Mouse (Mus musculus) embryonic fibroblast, embryonic 13.5 days (primary cell): ENCODE measurements at regions not wholly inside any gene's neighbourhood (a gene's known extent, or its start where the extent isn't known, plus 50 kb on each side); places are given as distances from the start of the nearest gene placed in this dataset.

Source experiments
- H3K27ac ChIP-seq: 2 replicates; pipeline ENCODE4 v1.5.1; 2012; ENCODE audit warnings: low read length, control low read depth, inconsistent platforms; ENCODE audit not compliant: insufficient read depth
- H3K4me1 ChIP-seq: 2 replicates; pipeline ENCODE4 v1.6.1; 2011; ENCODE audit warnings: low read length; ENCODE audit not compliant: control insufficient read depth, insufficient read depth
- H3K4me3 ChIP-seq: 2 replicates; pipeline ENCODE4 v1.5.1; 2011; ENCODE audit warnings: mild to moderate bottlenecking, control low read depth, low read length; ENCODE audit not compliant: insufficient read depth
- CTCF ChIP-seq: IDR thresholded peaks from 2 replicates; pipeline ENCODE4 v1.5.1; 2011; ENCODE audit warnings: mild to moderate bottlenecking, control low read depth, low read length, moderate library complexity, borderline replicate concordance; ENCODE audit not compliant: insufficient read depth
- POLR2A ChIP-seq: IDR thresholded peaks from 2 replicates; pipeline ENCODE4 v1.6.1; 2011; ENCODE audit warnings: low read depth, mild to moderate bottlenecking, control low read depth, low read length, moderate library complexity

DNA sequence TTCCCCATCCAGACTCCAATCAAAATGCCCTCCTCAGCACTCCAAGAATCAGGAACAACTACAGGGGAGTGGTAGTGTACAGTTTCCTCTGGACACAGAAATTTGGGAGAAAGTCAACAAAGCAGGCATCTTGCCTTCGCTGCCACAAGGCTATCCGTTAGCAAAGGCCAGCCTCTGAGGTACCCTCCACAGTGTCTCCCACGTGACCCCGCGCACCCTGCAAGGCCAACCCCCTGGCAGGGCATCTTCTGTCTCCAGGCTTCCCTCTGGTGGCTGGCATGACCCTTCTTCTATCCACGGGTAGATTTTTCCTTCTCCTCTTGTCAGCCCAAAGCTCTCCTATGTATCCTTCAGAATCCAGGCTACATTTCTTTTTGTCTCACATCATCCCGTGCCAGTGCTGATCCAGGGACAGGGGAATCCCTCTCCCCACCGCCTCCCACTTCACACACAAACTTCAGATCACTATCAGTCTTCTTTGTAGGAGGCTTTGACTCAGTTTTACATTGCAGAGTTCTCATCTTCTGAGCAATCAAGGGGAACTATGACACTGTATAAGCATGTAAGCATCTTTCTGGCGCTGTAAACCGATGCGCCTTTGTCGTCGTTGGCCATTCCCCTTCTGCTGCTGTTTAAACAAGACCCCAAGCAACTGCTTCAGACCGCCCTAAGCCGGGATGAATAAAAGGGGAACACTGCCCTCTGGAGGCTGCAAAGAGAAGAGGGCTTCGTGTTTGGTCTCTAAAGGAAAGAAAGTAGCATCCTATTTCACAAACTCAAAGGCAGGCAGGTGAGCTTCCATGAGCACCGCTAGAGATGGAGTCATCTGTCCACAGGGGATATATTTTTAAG is 226.8 kb upstream of the Stac start:
- no peak overlapping the region for H3K27ac ChIP-seq
- no peaks in the 10 kb centered on the region for H3K4me1 ChIP-seq
- TF ChIP-seq POLR2A = no peak
- TF ChIP-seq CTCF = peak; percentile 40; the same call in 1 of the 2 replicates
- no peak overlapping the region for H3K4me3 ChIP-seq

DNA sequence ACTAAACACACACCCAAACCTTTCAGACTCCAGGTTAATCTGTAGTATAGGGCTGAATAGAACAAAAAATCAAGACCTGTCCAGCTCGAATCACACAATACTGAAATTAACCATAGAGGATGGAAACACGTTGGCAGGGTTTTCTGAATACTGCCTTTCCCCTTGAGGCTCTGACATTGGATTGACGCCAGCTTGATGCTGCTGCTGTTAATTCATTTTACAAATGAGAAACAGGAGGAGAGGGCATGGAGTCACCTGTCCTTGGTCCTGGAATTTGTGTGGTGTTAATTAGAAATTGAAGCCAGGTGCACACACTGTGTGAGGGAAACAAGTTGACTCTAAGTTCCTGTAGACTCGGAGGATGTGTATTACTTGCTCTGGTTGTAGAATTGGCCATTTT is 218.7 kb upstream of the Stac start:
- H3K4me1 ChIP-seq = no peaks in the 10 kb centered on the region
- no peak for TF ChIP-seq POLR2A
- H3K4me3 ChIP-seq = no peak overlapping the region
- no peak overlapping the region for H3K27ac ChIP-seq

DNA sequence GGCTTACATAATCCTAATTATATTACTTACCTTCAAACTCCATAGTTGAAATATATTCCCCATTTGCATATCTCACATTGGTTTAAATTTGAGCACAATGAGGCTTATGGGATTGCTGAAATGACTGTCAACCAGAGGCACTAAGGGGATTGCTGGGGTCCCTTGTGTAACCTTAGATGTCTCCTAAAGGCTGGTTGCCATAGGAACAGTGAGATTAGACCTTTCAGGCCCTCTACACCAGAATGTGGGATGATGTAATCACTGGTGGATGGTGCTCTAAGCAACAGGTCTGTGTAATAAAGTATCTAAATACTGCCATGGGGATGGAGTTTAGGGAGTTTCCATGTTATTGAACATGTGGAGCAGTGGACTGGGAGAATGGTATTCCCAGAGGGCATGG is 210.0 kb upstream of the Stac start:
- Histone ChIP-seq H3K27ac (no peak overlapping the region), H3K4me1 (no peaks in the 10 kb centered on the region), H3K4me3 (no peak overlapping the region)
- no peak for TF ChIP-seq CTCF
- TF ChIP-seq POLR2A = no peak

GRCm38 (mm10) chr9:111897626-111898025 is 207.5 kb upstream of the Stac start:
- no peak for TF ChIP-seq CTCF
- TF ChIP-seq POLR2A = no peak
- no peak overlapping the region for H3K27ac ChIP-seq
- H3K4me3 ChIP-seq = no peak overlapping the region
- H3K4me1 ChIP-seq = no peaks in the 10 kb centered on the region

DNA sequence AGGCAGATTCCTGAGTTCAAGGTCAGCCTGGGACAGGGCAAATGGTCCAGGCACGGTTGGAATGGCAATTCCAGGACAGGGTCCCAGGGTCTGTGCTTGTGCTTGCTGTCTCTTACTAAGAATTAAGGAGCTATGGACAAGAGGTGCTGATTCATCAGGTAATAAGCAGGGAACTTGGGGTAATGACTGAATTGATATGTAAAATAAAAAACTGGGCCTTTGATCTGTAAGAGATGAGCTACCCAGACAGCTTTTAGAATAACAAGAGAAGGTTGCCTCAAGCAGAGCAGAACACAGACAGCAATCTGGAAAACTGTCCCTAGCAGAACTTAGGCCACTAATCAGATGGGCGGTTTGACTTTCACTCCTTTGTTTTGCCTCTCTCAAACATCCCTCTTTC is 189.6 kb upstream of the Stac start:
- Histone ChIP-seq H3K4me1 (no peaks in the 10 kb centered on the region), H3K27ac (no peak overlapping the region), H3K4me3 (no peak overlapping the region)
- TF ChIP-seq CTCF = no peak
- no peak for TF ChIP-seq POLR2A

DNA sequence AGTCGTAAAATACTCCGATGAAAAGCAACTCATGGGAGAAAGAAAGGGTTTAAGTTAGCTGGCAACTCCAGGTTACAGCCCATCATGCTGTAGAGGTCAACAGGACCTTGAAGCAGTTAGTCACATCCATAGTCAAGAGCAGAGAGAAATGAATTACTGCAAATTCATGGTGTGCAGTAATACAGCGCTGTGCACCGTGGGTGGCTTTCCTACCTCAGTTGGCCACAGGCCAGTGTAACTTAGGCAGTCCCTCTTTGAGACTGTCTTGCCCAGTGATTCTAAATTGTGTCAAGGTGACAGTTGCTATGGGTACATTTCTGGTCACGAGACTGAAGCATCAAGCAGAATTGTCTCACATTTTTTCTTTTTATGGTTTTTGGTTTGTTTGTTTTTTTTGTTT is 186.7 kb upstream of the Stac start:
- TF ChIP-seq POLR2A (no peak), CTCF (no peak)
- Histone ChIP-seq H3K27ac (no peak overlapping the region), H3K4me1 (no peaks in the 10 kb centered on the region), H3K4me3 (no peak overlapping the region)

- H3K4me1 ChIP-seq = no peaks in the 10 kb centered on the region
- no peak overlapping the region for H3K4me3 ChIP-seq
- TF ChIP-seq CTCF = no peak
- TF ChIP-seq POLR2A = no peak
- H3K27ac ChIP-seq = no peak overlapping the region
Measured at GRCm38 (mm10) chr9:111870466-111870865, 180.3 kb upstream of the Stac start.

DNA sequence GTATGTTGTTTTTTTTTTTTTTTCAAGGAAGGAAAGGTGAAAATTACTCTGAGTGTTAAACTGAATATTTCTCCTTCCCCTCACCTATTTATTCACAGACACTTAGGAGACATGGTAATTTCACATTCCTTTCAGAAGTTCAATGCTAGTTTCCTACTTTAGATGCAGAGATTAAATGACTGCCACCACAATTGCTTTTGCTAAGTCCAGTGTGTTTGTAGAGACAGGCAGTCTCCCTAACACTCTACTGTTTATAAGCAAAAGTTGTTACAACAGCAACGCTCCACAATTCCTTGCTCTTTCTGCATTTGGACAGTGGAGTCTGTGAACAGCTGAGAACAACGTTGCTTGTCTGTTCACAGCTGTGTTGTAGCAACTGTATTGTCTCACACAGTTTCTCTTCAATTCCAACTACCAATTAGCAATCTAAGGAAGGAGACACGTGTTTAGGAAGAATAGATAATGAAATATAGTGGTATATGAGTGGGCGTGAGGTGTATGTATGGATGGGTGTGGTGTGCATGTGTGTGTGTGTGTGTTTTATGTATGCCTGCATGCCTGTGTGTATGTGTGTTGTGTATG is 179.7 kb upstream of the Stac start:
- TF ChIP-seq CTCF (no peak), POLR2A (no peak)
- no peak overlapping the region for H3K4me3 ChIP-seq
- H3K4me1 ChIP-seq = no peaks in the 10 kb centered on the region
- H3K27ac ChIP-seq = no peak overlapping the region

- Histone ChIP-seq H3K27ac (no peak overlapping the region), H3K4me3 (no peak overlapping the region), H3K4me1 (no peaks in the 10 kb centered on the region)
- TF ChIP-seq POLR2A (no peak), CTCF (no peak)
Measured at GRCm38 (mm10) chr9:111858051-111858450, 167.9 kb upstream of the Stac start.

GRCm38 (mm10) chr9:111854976-111855375 is 164.8 kb upstream of the Stac start:
- TF ChIP-seq POLR2A (no peak), CTCF (no peak)

DNA sequence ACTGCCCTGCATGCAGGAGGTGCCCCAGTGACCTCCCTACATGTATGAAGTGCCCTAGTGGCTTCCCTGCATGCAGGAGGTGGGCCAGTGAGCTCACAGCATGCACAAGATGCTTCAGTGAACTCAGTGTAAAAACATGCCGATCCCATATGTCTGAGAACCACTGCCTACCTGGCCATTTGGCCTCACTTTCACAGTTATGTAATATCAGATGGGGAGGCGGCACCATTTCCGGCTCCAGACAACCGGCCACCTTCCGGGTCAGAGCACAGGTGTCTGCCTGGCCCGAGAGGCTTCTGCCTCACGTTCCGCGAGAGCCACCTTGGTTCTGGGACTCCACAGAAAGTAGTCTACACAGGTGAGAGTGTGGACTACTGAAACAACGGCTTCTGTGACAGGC is 156.2 kb upstream of the Stac start:
- Histone ChIP-seq H3K4me1 (no peaks in the 10 kb centered on the region), H3K4me3 (no peak overlapping the region), H3K27ac (no peak overlapping the region)
- TF ChIP-seq CTCF (no peak), POLR2A (no peak)

More at GRCm38 (mm10) chr9:111854976-111855375, 164.8 kb upstream of the Stac start:
- Histone ChIP-seq H3K4me3 (no peak overlapping the region), H3K27ac (no peak overlapping the region), H3K4me1 (no peaks in the 10 kb centered on the region)
